Mouse (Mus musculus): ENCODE measurements at regions not wholly inside any gene's neighbourhood (a gene's known extent, or its start where the extent isn't known, plus 50 kb on each side); places are given as distances from the start of the nearest gene placed in this dataset.

GRCm38 (mm10) chr13:111144721-111145120, 110.1 kb upstream of the Actbl2 start:
- TF ChIP-seq POLR2A (IDR thresholded peaks at IDR 0.05; ENCODE audit: low read depth, low read length) (no peak), CTCF (conservative IDR thresholded peaks at IDR 0.05; ENCODE audit: insufficient read depth, insufficient read length, low read depth, low read length) (no peak)

All from kidney, adult 2 months (tissue).